Mouse (Mus musculus) forebrain, embryonic 10.5 days (tissue): Measurements from ENCODE around the gene Cdh23. TPM values are rescaled to one million over a fixed set of nuclear protein-coding genes. Genes with fewer than 3 reads are reported as not detected.

Source experiments
- DNase-seq: peaks from one replicate; pipeline ENCODE4 v3.0.0-alpha.2; 2017; ENCODE audit warnings: low spot score; ENCODE audit errors: extremely low spot score
- H3K27ac ChIP-seq: fragments of 300-500 bp; sonication (generic); 2 replicates; pipeline ENCODE4 v1.5.1; 2016; ENCODE audit warnings: mild to moderate bottlenecking
- H3K27me3 ChIP-seq: fragments of 300-500 bp; sonication (generic); 2 replicates; pipeline ENCODE4 v1.6.1; 2016; ENCODE audit warnings: mild to moderate bottlenecking; ENCODE audit not compliant: poor library complexity, severe bottlenecking
- H3K36me3 ChIP-seq: fragments of 300-500 bp; sonication (generic); replicated peaks from 2 replicates; pipeline ENCODE4 v1.6.1; 2016; ENCODE audit warnings: mild to moderate bottlenecking, moderate library complexity
- H3K4me1 ChIP-seq: fragments of 300-500 bp; sonication (generic); 2 replicates; pipeline ENCODE4 v1.6.1; 2016
- H3K4me3 ChIP-seq: fragments of 300-500 bp; sonication (generic); 2 replicates; pipeline ENCODE4 v1.5.1; 2016; ENCODE audit warnings: mild to moderate bottlenecking, moderate library complexity
- H3K9me3 ChIP-seq: fragments of 300-500 bp; sonication (generic); 2 replicates; pipeline ENCODE4 v1.6.1; 2016; ENCODE audit warnings: mild to moderate bottlenecking, moderate library complexity
- WGBS: fragments of 180-500 bp; shearing (Covaris S2); methylation state at CpG from one replicate; pipeline ENCODE4 v1.1.7; 2016; 5-methylcytosine and 5-hydroxymethylcytosine counted together
- polyA plus RNA-seq: library from polyadenylated mRNA; unstranded; fragments of >200 nt; fragmentation: Nextera tagmentation; extraction: Ambion mirVana; gene quantifications from 2 replicates; pipeline ENCODE4 v1.2.1, GENCODE M21; 2016

Cdh23 gene
- polyA plus RNA-seq, 1 experiment from 2014 or later, result 0.32 TPM

- Histone ChIP-seq H3K9me3 (peaks cover 13% of the 10 kb centered on the region; the same call in 1 of the 2 replicates), H3K4me3 (no peak overlapping the region), H3K4me1 (no peaks in the 10 kb centered on the region), H3K36me3 (no peaks in the 10 kb centered on the region), H3K27me3 (no peaks in the 10 kb centered on the region), H3K27ac (no peak overlapping the region)
- WGBS, result 70% methylated on average over 7 of the region's 7 CpGs
- no peak for DNase-seq
Measured at GRCm38 (mm10) chr10:60422756-60423155, 273.5 kb downstream of the Cdh23 start.

DNA sequence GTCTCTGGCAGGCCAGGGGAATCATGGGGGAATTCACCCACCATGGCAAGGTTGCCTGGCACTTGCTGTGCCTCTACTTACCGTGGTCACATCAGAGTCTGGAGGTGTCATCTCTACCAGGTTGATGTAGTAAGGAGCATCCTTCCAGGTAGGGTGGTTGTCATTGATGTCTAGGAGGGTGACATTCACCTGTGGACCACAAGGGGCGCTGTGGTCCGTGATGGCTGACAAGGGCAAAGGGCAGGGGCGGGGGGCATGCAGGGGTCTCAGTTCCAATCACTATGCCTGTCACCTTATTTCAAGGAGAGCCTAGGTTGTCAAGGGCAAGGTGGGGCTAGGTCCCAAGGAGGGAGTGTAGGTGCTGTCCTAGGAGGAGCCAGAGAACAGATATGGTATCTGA lies 276.7 kb downstream of the Cdh23 start:
- Histone ChIP-seq H3K36me3 (no peaks in the 10 kb centered on the region), H3K4me3 (no peak overlapping the region), H3K27me3 (no peaks in the 10 kb centered on the region), H3K9me3 (no peaks in the 10 kb centered on the region), H3K4me1 (no peaks in the 10 kb centered on the region), H3K27ac (no peak overlapping the region)
- 29% methylated on average over 4 of the region's 4 CpGs for WGBS
- no peak for DNase-seq

DNA sequence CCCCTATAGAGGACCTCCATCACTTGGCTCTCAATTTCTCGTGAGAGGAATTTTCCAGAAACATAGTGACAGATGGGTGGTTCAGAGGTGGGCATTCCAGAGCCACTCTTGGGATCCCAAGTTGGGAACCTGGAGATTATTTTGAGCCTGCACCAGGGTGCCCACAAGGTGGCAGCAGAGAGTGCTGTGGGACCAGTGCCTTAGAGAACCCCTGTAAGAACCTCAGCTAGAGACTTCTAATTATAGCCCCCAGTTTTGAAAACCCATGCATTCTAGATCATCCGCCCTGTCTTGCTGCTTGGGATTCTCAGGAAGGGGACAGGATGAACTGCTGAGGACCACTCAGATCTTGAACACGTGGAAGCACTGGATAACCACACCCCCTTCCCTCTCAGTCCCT lies 278.2 kb downstream of the Cdh23 start:
- Histone ChIP-seq H3K27me3 (no peaks in the 10 kb centered on the region), H3K27ac (no peak overlapping the region), H3K4me3 (no peak overlapping the region), H3K9me3 (no peaks in the 10 kb centered on the region), H3K4me1 (no peaks in the 10 kb centered on the region), H3K36me3 (no peaks in the 10 kb centered on the region)
- 21% methylated on average over 3 of the region's 3 CpGs for WGBS
- peak; percentile 73 for DNase-seq

DNA sequence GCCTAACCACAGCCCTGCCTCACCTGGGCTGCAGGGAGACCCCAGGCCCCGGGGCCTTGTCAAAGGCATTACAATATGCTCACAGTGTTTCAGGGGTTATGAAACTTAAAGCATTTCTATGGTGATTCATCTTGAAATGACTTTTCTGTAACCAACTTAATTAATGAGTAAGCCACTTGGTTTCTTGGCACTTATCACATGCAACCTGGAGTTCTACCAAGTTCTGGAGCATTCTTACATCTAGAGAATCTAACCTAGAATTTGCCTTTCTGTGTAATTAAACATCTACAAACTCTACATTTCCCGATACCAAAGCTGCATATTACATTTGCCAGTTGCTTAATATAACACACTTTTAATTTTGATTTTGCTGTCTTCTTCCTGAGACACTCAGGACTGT lies 279.2 kb downstream of the Cdh23 start:
- no peak overlapping the region for H3K4me3 ChIP-seq
- H3K4me1 ChIP-seq, result no peaks in the 10 kb centered on the region
- DNase-seq, result no peak
- WGBS, result 91% methylated on average over 2 of the region's 2 CpGs
- no peak overlapping the region for H3K27ac ChIP-seq
- no peaks in the 10 kb centered on the region for H3K9me3 ChIP-seq
- no peaks in the 10 kb centered on the region for H3K36me3 ChIP-seq
- no peaks in the 10 kb centered on the region for H3K27me3 ChIP-seq

DNA sequence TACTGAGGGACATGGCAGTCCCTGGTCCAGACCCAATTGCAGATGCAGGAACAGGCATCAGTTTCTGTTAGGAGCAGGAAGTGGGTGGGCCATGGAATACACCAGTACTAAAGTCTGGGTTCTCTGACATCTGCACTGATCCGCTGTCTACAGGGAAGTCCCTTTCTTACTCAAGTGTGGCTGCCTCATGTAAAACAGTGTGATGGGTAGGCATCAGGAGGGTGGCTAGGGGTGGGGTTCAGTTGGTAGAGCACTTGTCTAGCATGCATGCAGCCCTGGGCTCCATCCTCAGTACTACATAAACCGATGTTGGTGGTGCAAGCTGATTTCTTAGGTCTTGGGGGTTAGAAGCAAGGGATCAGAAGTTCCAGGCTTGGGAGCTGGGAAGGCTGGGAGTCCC lies 282.5 kb downstream of the Cdh23 start:
- DNase-seq, result no peak
- H3K4me1 ChIP-seq, result no peaks in the 10 kb centered on the region
- WGBS, result 90% methylated on average over 2 of the region's 2 CpGs

GRCm38 (mm10) chr10:60411794-60412193 lies 284.5 kb downstream of the Cdh23 start:
- no peak overlapping the region for H3K27ac ChIP-seq
- peaks cover 18% of the 10 kb centered on the region for H3K27me3 ChIP-seq
- H3K4me1 ChIP-seq, result no peaks in the 10 kb centered on the region
- no peak overlapping the region for H3K4me3 ChIP-seq
- H3K36me3 ChIP-seq, result no peaks in the 10 kb centered on the region
- no peak for DNase-seq
- 27% methylated on average over 5 of the region's 5 CpGs for WGBS
- no peaks in the 10 kb centered on the region for H3K9me3 ChIP-seq

More for the DNA sequence above, 282.5 kb downstream of the Cdh23 start:
- Histone ChIP-seq H3K9me3 (no peaks in the 10 kb centered on the region), H3K27me3 (peaks cover 18% of the 10 kb centered on the region), H3K27ac (no peak overlapping the region), H3K4me3 (no peak overlapping the region), H3K36me3 (no peaks in the 10 kb centered on the region)

- DNase-seq, result peak; percentile 77
- Histone ChIP-seq H3K4me1 (peaks cover 9% of the 10 kb centered on the region; the same call in 1 of the 2 replicates), H3K36me3 (no peaks in the 10 kb centered on the region), H3K27me3 (peaks cover 18% of the 10 kb centered on the region), H3K9me3 (no peaks in the 10 kb centered on the region), H3K4me3 (no peak overlapping the region), H3K27ac (no peak overlapping the region)
- WGBS, result 5% methylated on average over 5 of the region's 5 CpGs
Measured at GRCm38 (mm10) chr10:60407831-60408230, 288.5 kb downstream of the Cdh23 start.

DNA sequence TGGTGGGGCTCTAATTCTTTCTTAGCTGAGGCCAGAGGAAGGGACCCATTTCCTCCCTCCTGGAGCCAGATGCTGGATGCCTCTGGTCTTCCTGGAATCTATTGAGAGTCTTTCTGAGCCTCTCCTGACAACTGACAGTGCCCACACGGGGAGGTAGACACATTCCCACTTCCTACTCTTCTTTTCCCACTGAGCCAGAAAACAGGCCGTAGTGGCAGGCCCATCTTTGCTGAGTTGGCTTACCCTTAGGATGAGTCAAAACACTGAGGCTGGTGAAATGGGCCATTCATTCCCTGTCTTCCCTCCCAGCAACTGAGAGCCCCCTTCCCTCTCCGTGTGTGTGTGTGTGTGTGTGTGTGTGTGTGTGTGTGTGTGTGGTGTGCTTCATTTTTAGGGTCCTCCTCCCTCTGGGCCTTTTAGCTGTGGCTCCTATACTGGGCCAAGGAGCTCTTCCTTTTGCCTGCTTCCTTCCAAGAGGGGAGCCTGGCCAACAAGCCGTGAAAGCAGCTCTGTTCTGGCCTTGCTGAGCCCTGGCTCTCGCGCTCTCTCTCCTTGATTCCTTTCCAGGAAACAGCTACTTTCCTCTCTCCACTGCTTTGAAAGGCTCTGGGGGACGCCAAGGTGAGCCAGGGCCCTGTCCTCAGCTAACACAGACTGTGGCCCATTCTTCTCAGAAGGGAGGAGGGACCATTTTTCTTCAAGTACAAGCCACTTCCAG lies 290.7 kb downstream of the Cdh23 start:
- no peak for DNase-seq
- Histone ChIP-seq H3K4me1 (peaks cover 9% of the 10 kb centered on the region; the same call in 1 of the 2 replicates), H3K4me3 (no peak overlapping the region), H3K36me3 (no peaks in the 10 kb centered on the region), H3K9me3 (no peaks in the 10 kb centered on the region), H3K27me3 (peaks cover 8% of the 10 kb centered on the region), H3K27ac (no peak overlapping the region)
- 58% methylated on average over 7 of the region's 7 CpGs for WGBS

GRCm38 (mm10) chr10:60400507-60401295 lies 295.6 kb downstream of the Cdh23 start:
- H3K4me3 ChIP-seq, result no peak overlapping the region
- no peak for DNase-seq
- no peaks in the 10 kb centered on the region for H3K36me3 ChIP-seq
- H3K27ac ChIP-seq, result peak overlapping the region; percentile 75
- no peaks in the 10 kb centered on the region for H3K27me3 ChIP-seq
- H3K9me3 ChIP-seq, result no peaks in the 10 kb centered on the region
- peaks cover 24% of the 10 kb centered on the region for H3K4me1 ChIP-seq
- 84% methylated on average over 11 of the region's 11 CpGs for WGBS

DNA sequence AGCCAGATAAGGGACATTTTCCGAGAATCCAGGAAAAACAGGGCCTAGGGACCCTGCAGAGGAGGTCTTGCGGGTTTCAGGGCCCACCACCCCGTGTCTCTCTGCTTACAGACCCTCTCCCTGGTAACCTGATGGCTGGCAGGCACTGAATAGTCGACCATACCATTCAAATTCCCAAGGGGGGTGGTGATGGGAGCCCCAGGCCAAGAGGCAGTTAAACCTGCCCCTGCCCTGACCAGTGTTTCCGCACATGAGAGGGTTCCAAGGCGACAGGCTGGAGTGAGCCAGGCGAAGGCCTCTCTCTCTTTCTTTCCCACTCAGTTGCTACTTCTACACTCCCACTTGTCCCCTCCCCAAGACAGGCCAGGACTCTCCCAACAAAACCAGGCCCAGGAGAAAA lies 296.8 kb downstream of the Cdh23 start, which contains the start of gene Gm17455:
Gene Gm17455, plus strand, starts transcription at position 278 of the 400 bp plus-strand sequence.
- H3K27ac ChIP-seq, result peak within 1 kb of the TSS; percentile 75
- no peaks in the 10 kb centered on the region for H3K36me3 ChIP-seq
- DNase-seq, result no peak
- H3K4me1 ChIP-seq, result peaks cover 23% of the 10 kb centered on the region
- H3K4me3 ChIP-seq, result no peak within 1 kb of the TSS
- H3K27me3 ChIP-seq, result no peaks in the 10 kb centered on the region
- no peaks in the 10 kb centered on the region for H3K9me3 ChIP-seq
- 52% methylated on average over 7 of the region's 7 CpGs for WGBS

GRCm38 (mm10) chr10:60398051-60398814 lies 298.1 kb downstream of the Cdh23 start:
- Histone ChIP-seq H3K27ac (no peak overlapping the region), H3K9me3 (no peaks in the 10 kb centered on the region)
- 90% methylated on average over 10 of the region's 10 CpGs for WGBS

DNA sequence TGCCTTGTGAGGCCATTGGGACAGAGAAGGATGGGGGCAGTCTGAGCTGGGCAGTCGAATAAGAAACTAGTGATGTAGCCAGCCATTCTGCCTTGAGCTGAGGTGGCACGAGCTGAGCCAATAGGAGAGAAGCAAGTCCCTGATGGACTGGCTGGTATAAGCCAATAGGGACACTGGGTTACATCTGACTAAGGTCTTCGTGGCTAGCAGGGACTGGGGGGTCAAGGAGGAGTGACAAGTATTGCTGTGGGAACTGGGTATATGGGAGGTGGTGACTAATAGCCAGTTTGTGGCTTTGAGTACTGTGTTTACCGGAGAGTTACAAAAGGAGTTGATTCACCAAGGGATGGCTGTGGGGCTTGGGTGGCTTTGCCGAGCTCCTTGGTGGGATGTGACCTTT lies 300.7 kb downstream of the Cdh23 start:
- no peak overlapping the region for H3K4me3 ChIP-seq
- no peaks in the 10 kb centered on the region for H3K9me3 ChIP-seq
- no peaks in the 10 kb centered on the region for H3K27me3 ChIP-seq
- H3K27ac ChIP-seq, result no peak overlapping the region
- no peak for DNase-seq
- peaks cover 34% of the 10 kb centered on the region for H3K4me1 ChIP-seq
- no peaks in the 10 kb centered on the region for H3K36me3 ChIP-seq
- WGBS, result 72% methylated on average over 5 of the region's 5 CpGs

More at GRCm38 (mm10) chr10:60398051-60398814, 298.1 kb downstream of the Cdh23 start:
- peaks cover 28% of the 10 kb centered on the region for H3K4me1 ChIP-seq
- H3K27me3 ChIP-seq, result no peaks in the 10 kb centered on the region
- DNase-seq, result no peak
- H3K36me3 ChIP-seq, result no peaks in the 10 kb centered on the region
- no peak overlapping the region for H3K4me3 ChIP-seq
